Mouse (Mus musculus) embryonic facial prominence, embryonic 11.5 days (tissue): ENCODE results near the gene Rtkn2. TPM values are rescaled to one million over a fixed set of nuclear protein-coding genes. Genes with fewer than 3 reads are reported as not detected.

ENCODE experiments used
- ATAC-seq: fragments of 200-750 bp; cut with Nextera tagmentation; replicated peaks from 2 replicates; pipeline ENCODE4 v1.8.0; 2017; ENCODE audit warnings: low read depth; ENCODE audit not compliant: insufficient number of reproducible peaks, low FRiP score, low TSS enrichment
- DNase-seq: peaks from one replicate; pipeline ENCODE4 v3.0.0-alpha.2; 2015; ENCODE audit warnings: low spot score
- H3K27ac ChIP-seq: fragments of 300-500 bp; sonication (generic); replicated peaks from 2 replicates; pipeline ENCODE4 v1.5.1; 2014; ENCODE audit warnings: mild to moderate bottlenecking, low read depth, low read length, control low read depth
- H3K27me3 ChIP-seq: fragments of 300-500 bp; sonication (generic); 2 replicates; pipeline ENCODE4 v1.6.1; 2014; ENCODE audit warnings: mild to moderate bottlenecking, low read length, moderate library complexity, mixed read lengths; ENCODE audit not compliant: control insufficient read depth, insufficient read depth
- H3K36me3 ChIP-seq: fragments of 300-500 bp; sonication (generic); replicated peaks from 2 replicates; pipeline ENCODE4 v1.6.1; 2014; ENCODE audit warnings: low read depth, mild to moderate bottlenecking, low read length, moderate library complexity, mixed read lengths; ENCODE audit not compliant: control insufficient read depth, insufficient read depth
- H3K4me1 ChIP-seq: fragments of 300-500 bp; sonication (generic); 2 replicates; pipeline ENCODE4 v1.6.1; 2014; ENCODE audit warnings: low read length, mixed read lengths; ENCODE audit not compliant: control insufficient read depth, insufficient read depth
- H3K4me2 ChIP-seq: fragments of 300-500 bp; sonication (generic); 2 replicates; pipeline ENCODE4 v1.6.1; 2014; ENCODE audit warnings: low read depth, mild to moderate bottlenecking, control low read depth, low read length, moderate library complexity
- H3K4me3 ChIP-seq: fragments of 300-500 bp; sonication (generic); 2 replicates; pipeline ENCODE4 v1.5.1; 2014; ENCODE audit warnings: low read depth, low read length, control low read depth
- H3K9ac ChIP-seq: fragments of 300-500 bp; sonication (generic); replicated peaks from 2 replicates; pipeline ENCODE4 v1.6.1; 2014; ENCODE audit warnings: mild to moderate bottlenecking, control low read depth, low read length
- H3K9me3 ChIP-seq: fragments of 300-500 bp; sonication (generic); replicated peaks from 2 replicates; pipeline ENCODE4 v1.6.1; 2016; ENCODE audit warnings: mild to moderate bottlenecking, low read length, inconsistent platforms, mixed read lengths; ENCODE audit not compliant: control insufficient read depth
- WGBS: fragments of 180-500 bp; shearing (Covaris S2); extraction: QIAGEN DNeasy Blood & Tissue Kit; methylation state at CpG from one replicate; pipeline ENCODE4 v1.1.7; 2014; 5-methylcytosine and 5-hydroxymethylcytosine counted together
- polyA plus RNA-seq: library from polyadenylated mRNA; unstranded; fragments of >200 nt; fragmentation: Nextera tagmentation; extraction: Ambion mirVana; gene quantifications from 2 replicates; pipeline ENCODE4 v1.2.1, GENCODE M21; 2014

The Rtkn2 gene
- polyA plus RNA-seq, 1 experiment from 2014 or later = 14.2 TPM

GRCm38 (mm10) chr10:67999170-67999569 is 19.8 kb downstream of the Rtkn2 start:
- Histone ChIP-seq H3K9ac (no peak overlapping the region), H3K27me3 (no peaks in the 10 kb centered on the region), H3K4me1 (no peaks in the 10 kb centered on the region), H3K9me3 (no peaks in the 10 kb centered on the region), H3K27ac (no peak overlapping the region), H3K4me2 (no peak overlapping the region), H3K36me3 (no peaks in the 10 kb centered on the region), H3K4me3 (no peak overlapping the region)
- ATAC-seq (no peak), DNase-seq (no peak)
- WGBS = 89% methylated on average over 10 of the region's 10 CpGs

- no peak overlapping the region for H3K27ac ChIP-seq
- WGBS = 89% methylated on average over 6 of the region's 6 CpGs
- H3K4me2 ChIP-seq = no peak overlapping the region
- H3K4me1 ChIP-seq = no peaks in the 10 kb centered on the region
- H3K4me3 ChIP-seq = no peak overlapping the region
- DNase-seq = no peak
- H3K9ac ChIP-seq = no peak overlapping the region
- no peaks in the 10 kb centered on the region for H3K9me3 ChIP-seq
- ATAC-seq = no peak
- H3K36me3 ChIP-seq = no peaks in the 10 kb centered on the region
- H3K27me3 ChIP-seq = no peaks in the 10 kb centered on the region
Measured at GRCm38 (mm10) chr10:68001456-68001855, 22.1 kb downstream of the Rtkn2 start.

- ATAC-seq = no peak
- H3K4me3 ChIP-seq = no peak overlapping the region
- no peaks in the 10 kb centered on the region for H3K36me3 ChIP-seq
- DNase-seq = no peak
- H3K27me3 ChIP-seq = no peaks in the 10 kb centered on the region
- WGBS = 79% methylated on average over 18 of the region's 18 CpGs
- no peak overlapping the region for H3K4me2 ChIP-seq
- H3K9ac ChIP-seq = no peak overlapping the region
- H3K27ac ChIP-seq = no peak overlapping the region
- H3K4me1 ChIP-seq = no peaks in the 10 kb centered on the region
- no peaks in the 10 kb centered on the region for H3K9me3 ChIP-seq
Measured at GRCm38 (mm10) chr10:68003651-68004422, 24.5 kb downstream of the Rtkn2 start.

GRCm38 (mm10) chr10:68005404-68005803 is 26.0 kb downstream of the Rtkn2 start:
- ATAC-seq (no peak), DNase-seq (no peak)
- Histone ChIP-seq H3K4me1 (no peaks in the 10 kb centered on the region), H3K27me3 (no peaks in the 10 kb centered on the region), H3K27ac (no peak overlapping the region), H3K9me3 (no peaks in the 10 kb centered on the region), H3K4me2 (no peak overlapping the region), H3K36me3 (no peaks in the 10 kb centered on the region), H3K9ac (no peak overlapping the region), H3K4me3 (no peak overlapping the region)
- WGBS = 79% methylated on average over 17 of the region's 17 CpGs

- Histone ChIP-seq H3K4me2 (no peak overlapping the region), H3K9ac (no peak overlapping the region), H3K4me1 (no peaks in the 10 kb centered on the region), H3K4me3 (no peak overlapping the region), H3K27ac (no peak overlapping the region), H3K9me3 (no peaks in the 10 kb centered on the region), H3K27me3 (no peaks in the 10 kb centered on the region), H3K36me3 (no peaks in the 10 kb centered on the region)
- ATAC-seq = no peak
- 94% methylated on average over 11 of the region's 11 CpGs for WGBS
- no peak for DNase-seq
Measured at GRCm38 (mm10) chr10:68006491-68006890, 27.1 kb downstream of the Rtkn2 start.

- WGBS = 95% methylated on average over 6 of the region's 6 CpGs
- no peaks in the 10 kb centered on the region for H3K9me3 ChIP-seq
- H3K36me3 ChIP-seq = no peaks in the 10 kb centered on the region
- H3K27me3 ChIP-seq = no peaks in the 10 kb centered on the region
- ATAC-seq = no peak
- H3K27ac ChIP-seq = no peak overlapping the region
- no peak overlapping the region for H3K4me3 ChIP-seq
- DNase-seq = no peak
- no peak overlapping the region for H3K9ac ChIP-seq
- H3K4me2 ChIP-seq = no peak overlapping the region
- no peaks in the 10 kb centered on the region for H3K4me1 ChIP-seq
Measured at GRCm38 (mm10) chr10:68007103-68007502, 27.7 kb downstream of the Rtkn2 start.

- DNase-seq (no peak), ATAC-seq (no peak)
- Histone ChIP-seq H3K27me3 (no peaks in the 10 kb centered on the region), H3K27ac (no peak overlapping the region), H3K4me1 (no peaks in the 10 kb centered on the region), H3K9ac (no peak overlapping the region), H3K4me3 (no peak overlapping the region), H3K36me3 (no peaks in the 10 kb centered on the region), H3K4me2 (no peak overlapping the region), H3K9me3 (no peaks in the 10 kb centered on the region)
- 86% methylated on average over 13 of the region's 13 CpGs for WGBS
Measured at GRCm38 (mm10) chr10:68008198-68008955, 29.0 kb downstream of the Rtkn2 start.

- H3K27me3 ChIP-seq = no peaks in the 10 kb centered on the region
- no peak overlapping the region for H3K4me2 ChIP-seq
- no peak overlapping the region for H3K9ac ChIP-seq
- ATAC-seq (no peak), DNase-seq (no peak)
- H3K9me3 ChIP-seq = no peaks in the 10 kb centered on the region
- no peak overlapping the region for H3K27ac ChIP-seq
- no peaks in the 10 kb centered on the region for H3K4me1 ChIP-seq
- no peak overlapping the region for H3K4me3 ChIP-seq
- no peaks in the 10 kb centered on the region for H3K36me3 ChIP-seq
- 89% methylated on average over 9 of the region's 9 CpGs for WGBS
Measured at GRCm38 (mm10) chr10:68009301-68009700, 29.9 kb downstream of the Rtkn2 start.
